Mouse (Mus musculus) kidney, adult 2 months (tissue): ENCODE data around the gene Gm17402.

Experiments used
- CTCF ChIP-seq: fragments of 200-500 bp; conservative IDR thresholded peaks from 2 replicates; pipeline ENCODE4 v1.5.1; 2011; ENCODE audit warnings: low read depth, mild to moderate bottlenecking, control low read depth, low read length, moderate library complexity, mixed read lengths; ENCODE audit not compliant: insufficient read depth, insufficient read length
- POLR2A ChIP-seq: fragments of 200-500 bp; IDR thresholded peaks from one replicate; pipeline ENCODE4 v1.6.1; 2011; ENCODE audit warnings: low read depth, low read length, control low read depth

DNA sequence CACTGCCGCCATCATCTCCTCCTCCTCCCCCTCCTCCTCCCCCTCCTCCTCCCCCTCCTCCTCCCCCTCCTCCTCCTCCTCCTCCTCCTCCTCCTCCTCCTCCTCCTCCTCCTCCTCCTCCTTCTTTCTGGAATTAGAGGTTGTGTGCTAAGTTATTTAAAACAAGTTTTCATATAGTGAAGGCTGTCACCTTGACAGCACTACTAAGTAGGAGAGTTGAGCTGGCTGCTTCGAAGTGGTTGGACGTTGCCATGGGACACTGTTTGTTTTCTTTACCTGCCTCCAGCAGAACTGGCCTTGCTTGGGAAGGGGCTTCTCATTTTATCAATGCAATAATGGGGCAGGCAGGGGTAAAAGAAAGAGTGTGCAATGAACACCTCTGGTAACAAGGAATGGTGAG lies at the start of gene Gm17402:
- TF ChIP-seq CTCF (no peak), POLR2A (no peak)
